Mouse (Mus musculus) spleen, embryonic (tissue): Measurements from ENCODE around the gene Gm3667.
"Not testable (repeated sequence)": the region's sequence is repeated elsewhere in the genome, so short reads cannot be mapped to it uniquely, and the experiment has no call there.

Experiments
- CTCF ChIA-PET: fragments of 350-600 bp; sonication (Branson Sonifier 250); formaldehyde crosslinking; loops from one replicate; lab custom pipeline; 2022; lab: Charles Lee

The Gm3667 gene

DNA sequence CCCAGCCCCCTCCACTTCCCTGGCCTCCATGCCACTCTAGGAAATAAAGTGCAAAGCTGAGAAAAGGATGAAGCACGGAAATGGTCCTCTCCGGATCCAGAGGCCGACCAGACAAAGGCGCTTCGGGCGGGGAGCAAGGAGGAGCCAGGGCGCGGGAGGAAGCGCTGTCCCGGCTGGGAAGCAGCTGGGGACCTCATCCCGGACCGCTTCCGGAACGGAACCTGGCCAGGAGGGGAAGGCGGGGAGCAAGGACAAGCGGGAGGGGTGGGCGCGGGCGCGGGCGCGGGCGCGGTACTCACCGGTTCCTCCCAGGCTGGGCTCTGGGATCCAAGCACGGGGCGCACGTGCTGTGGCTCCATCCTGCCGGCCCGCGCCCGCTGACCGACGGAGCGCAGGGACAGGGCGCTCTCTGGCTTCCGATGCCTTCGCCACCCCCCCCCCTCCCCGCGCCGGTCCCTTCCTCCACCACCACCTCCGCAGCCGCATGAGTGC lies at the start of gene Gm3667:
TSS of gene Gm3667 (minus strand) at position 442 of the 492 bp plus-strand sequence.
- CTCF ChIA-PET: not testable (repeated sequence)

DNA sequence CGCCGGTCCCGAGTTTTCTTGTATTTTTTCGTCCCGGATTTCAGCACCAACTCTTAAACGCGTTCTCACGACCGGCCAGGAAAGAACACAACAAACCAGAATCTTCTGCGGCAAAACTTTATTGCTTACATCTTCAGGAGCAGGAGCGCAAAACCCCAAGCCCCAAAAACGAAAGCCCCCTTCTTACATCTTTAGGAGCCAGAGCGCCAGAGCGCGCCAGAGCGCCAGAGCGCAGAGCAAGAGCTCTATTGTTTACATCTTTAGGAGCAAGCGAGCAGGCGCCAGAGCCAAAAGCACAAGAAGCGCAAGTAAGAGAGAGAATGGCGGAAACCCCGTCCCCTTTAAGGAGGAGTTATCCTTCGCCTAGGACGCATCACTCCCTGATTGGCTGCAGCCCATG lies 10.1 kb upstream of the Gm3667 start:
- CTCF ChIA-PET: not testable (repeated sequence)

GRCm38 (mm10) chr14:6888811-6889210 lies 951 bp downstream of the Gm3667 start:
- CTCF ChIA-PET: not testable (repeated sequence)

DNA sequence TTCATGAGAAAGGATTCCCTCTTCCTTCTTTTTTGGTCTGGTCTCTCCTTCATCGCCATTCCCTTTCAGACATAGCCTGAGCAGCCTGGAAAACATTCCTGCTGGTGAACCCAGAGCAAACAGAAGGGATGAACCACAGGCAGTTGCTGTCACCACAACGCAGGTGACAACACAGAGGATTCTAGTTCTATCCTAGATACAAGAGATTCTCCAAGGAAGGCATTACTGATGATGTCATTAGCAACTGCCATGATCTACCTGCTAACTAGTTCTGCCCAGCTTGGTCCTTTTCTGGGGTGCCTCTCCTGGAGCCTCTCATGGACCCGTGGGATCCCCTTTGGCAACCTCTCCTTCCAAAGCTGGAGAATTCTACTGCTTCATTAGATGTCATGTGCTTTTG lies 49.6 kb downstream of the Gm3667 start, which contains the start of gene Gm3642:
TSS of gene Gm3642 (minus strand) at position 101 of the 400 bp plus-strand sequence.
- CTCF ChIA-PET: not testable (repeated sequence)

- CTCF ChIA-PET: not testable (repeated sequence)
These were observed 66.5 kb downstream of the Gm3667 start for GRCm38 (mm10) chr14:6823297-6823696.
